Mouse (Mus musculus) spleen, adult 12 weeks (tissue): ENCODE measurements around the gene Znhit6.

Experiments
- DNase-seq: peaks from one replicate; pipeline ENCODE4 v3.0.0; 2022; ENCODE audit warnings: low spot score

The Znhit6 gene

DNA sequence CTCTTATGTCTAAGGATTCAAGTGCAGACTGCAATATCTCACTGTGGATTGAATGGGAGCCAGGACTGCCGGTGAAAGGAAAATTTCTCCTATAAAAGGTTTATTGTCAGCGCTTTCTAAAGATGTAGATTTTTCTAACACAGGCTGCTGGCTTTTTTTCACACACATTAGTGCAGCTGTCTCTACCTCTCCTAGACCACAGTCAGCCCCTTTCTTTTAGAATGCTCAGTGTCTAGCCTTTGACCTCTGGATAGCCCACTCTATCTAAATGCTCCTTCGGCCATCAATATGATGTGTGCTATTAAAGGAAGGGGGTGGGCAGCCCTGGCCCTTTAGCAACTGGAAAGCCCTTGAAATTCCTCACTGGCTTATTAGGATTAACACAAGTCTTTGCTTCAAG is 70.0 kb downstream of the Znhit6 start:
- no peak for DNase-seq

DNA sequence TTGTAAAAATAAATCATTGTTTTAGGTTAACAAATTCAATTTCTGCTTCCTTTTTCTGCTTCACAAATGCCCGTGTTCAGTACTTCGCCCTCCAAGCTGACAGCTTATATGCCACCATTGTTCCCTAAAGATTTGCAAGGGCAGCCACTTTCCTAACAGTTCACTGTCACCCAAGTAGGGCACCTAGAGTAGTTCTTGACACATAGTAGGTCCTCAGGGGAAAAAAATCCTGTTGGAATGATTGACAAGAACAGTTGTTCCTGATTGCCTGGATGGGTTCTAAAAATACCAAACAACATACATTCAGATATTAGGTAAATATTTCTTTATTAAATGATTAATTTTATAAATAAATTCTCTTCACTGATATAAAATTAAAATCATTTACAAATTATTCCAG is 70.7 kb downstream of the Znhit6 start:
- no peak for DNase-seq

- DNase-seq: no peak
Observed at GRCm38 (mm10) chr3:145647416-145647815, 71.4 kb downstream of the Znhit6 start.

- DNase-seq: no peak
Observed at GRCm38 (mm10) chr3:145648097-145648931, 72.3 kb downstream of the Znhit6 start.

GRCm38 (mm10) chr3:145648991-145649851 is 73.2 kb downstream of the Znhit6 start:
- DNase-seq: no peak

DNA sequence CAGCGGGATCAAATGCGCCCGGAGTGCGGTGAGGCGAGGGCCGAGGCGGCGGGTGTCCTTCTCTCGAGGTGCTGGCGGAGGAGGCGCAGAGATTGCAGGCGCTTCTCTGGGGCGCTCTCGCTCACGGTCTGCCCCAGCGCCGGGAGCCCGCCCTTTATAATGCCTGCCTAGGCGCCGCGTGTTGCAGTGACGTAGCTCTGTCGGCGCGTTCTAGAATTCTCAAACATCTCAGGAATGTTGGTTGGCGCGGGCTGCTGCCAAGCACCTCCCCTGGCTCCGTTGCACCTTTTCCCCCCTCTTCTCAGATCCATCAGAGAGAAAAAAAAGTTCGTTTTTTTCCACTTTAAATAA is 73.8 kb downstream of the Znhit6 start, which contains the start of gene Ccn1:
TSS of gene Ccn1 (minus strand) at position 130 of the 351 bp plus-strand sequence.
- no peak for DNase-seq

- DNase-seq: no peak
Observed at GRCm38 (mm10) chr3:145650298-145651011, 74.5 kb downstream of the Znhit6 start.

GRCm38 (mm10) chr3:145651029-145651977 is 75.3 kb downstream of the Znhit6 start:
- no peak for DNase-seq

- DNase-seq: no peak
Observed at GRCm38 (mm10) chr3:145651978-145652321, 75.9 kb downstream of the Znhit6 start.

GRCm38 (mm10) chr3:145652322-145653131 is 76.5 kb downstream of the Znhit6 start:
- DNase-seq: no peak

GRCm38 (mm10) chr3:145653191-145653940 is 77.4 kb downstream of the Znhit6 start:
- DNase-seq: no peak

- no peak for DNase-seq
Observed at GRCm38 (mm10) chr3:145654028-145654427, 78.0 kb downstream of the Znhit6 start.
